Mouse (Mus musculus): ENCODE results near the gene Per3.

DNA sequence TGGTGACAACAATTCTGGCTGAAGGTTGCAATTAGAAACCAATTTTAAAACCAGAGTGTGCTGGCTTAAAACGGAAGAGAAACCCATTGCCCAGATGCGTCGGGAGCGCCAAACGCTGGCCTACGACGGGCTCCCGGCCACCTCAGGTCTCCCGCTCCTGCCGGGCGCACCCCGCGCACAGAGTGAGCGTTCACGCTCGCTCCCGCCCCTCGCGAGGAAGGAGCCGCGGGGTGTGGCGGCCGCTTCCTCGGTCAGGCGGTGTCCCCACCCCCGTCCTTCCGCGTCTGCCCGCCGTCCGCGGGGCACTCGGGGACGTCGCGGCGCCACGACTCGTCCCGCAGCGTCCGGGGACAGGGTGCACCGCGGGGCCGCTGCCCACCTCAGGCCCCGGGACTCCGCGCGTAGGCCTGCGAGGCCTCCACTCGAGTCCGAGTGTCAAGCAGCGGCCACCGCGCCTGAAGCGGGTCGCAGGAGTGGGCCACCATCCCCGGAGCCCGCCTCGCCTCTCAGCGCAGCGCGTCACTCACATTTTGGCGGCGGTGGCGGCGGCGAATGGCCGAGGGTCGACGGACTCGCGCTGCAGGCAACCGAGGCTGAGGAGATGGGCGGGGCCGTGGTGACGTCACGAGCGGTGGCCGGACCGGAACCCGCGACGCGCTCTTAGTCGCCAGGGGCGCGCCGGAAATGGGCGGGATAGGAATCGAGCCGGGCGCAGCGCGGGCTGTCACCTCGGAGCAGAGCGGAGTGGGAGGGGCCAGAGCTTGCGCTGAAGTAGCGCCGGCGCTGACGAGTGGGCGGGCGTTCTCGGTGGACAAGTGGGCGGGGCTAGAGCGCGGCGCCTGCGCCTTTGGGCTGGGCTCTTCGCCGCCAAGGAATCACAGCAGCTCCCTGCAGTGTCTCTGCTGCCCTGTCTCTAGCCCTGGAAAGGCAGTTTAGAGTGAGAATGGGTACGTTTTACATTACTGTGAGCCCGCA, 13.2 kb upstream of the Per3 start, which contains the start of gene Vamp3:
- no peak for TF ChIP-seq EP300 (IDR thresholded peaks at IDR 0.05; ENCODE audit: low read depth)
- 0 out of 2 replicates have a peak, but pooled peaks have one; percentile 9 for TF ChIP-seq CTCF (IDR thresholded peaks at IDR 0.05; ENCODE audit: low read depth)

All from liver, postnatal 0 days (tissue).